Mouse (Mus musculus): ENCODE data around the gene L2hgdh. TPM values are rescaled to one million over a fixed set of nuclear protein-coding genes. Genes with fewer than 3 reads are reported as not detected.

L2hgdh gene
- polyA plus RNA-seq, 1 experiment, result 6.8 TPM

GRCm38 (mm10) chr12:69688368-69688767 lies 36.3 kb downstream of the L2hgdh start:
- Histone ChIP-seq H3K27ac (ENCODE audit: control insufficient read depth, insufficient read depth, low read depth, low read length, poor library complexity) (no peak overlapping the region), H3K4me3 (replicated peaks; ENCODE audit: control insufficient read depth, low read depth, low read length) (no peak overlapping the region), H3K4me1 (ENCODE audit: control insufficient read depth, insufficient read depth, low read length) (no peaks in the 10 kb centered on the region)
- 32% methylated on average over 2 of the region's 2 CpGs for WGBS
- no peak for TF ChIP-seq POLR2A (IDR thresholded peaks at IDR 0.05; ENCODE audit: borderline replicate concordance, control insufficient read depth, low read depth, low read length)

- no peak overlapping the region for H3K27ac ChIP-seq (ENCODE audit: control insufficient read depth, insufficient read depth, low read depth, low read length, poor library complexity)
- WGBS, result 6% methylated on average over 10 of the region's 10 CpGs
- H3K4me1 ChIP-seq (ENCODE audit: control insufficient read depth, insufficient read depth, low read length), result peaks cover 1% of the 10 kb centered on the region; the same call in 1 of the 2 replicates
- TF ChIP-seq POLR2A (IDR thresholded peaks at IDR 0.05; ENCODE audit: borderline replicate concordance, control insufficient read depth, low read depth, low read length) (no peak), CTCF (IDR thresholded peaks at IDR 0.05; ENCODE audit: control insufficient read depth, insufficient read depth, low read length) (no peak)
- H3K4me3 ChIP-seq (replicated peaks; ENCODE audit: control insufficient read depth, low read depth, low read length), result peak overlapping the region; percentile 4
These were observed 41.1 kb downstream of the L2hgdh start for GRCm38 (mm10) chr12:69683537-69683936.

- H3K4me3 ChIP-seq (replicated peaks; ENCODE audit: control insufficient read depth, low read depth, low read length), result peak overlapping the region; percentile 70
- peaks cover 1% of the 10 kb centered on the region; the same call in 1 of the 2 replicates for H3K4me1 ChIP-seq (ENCODE audit: control insufficient read depth, insufficient read depth, low read length)
- H3K27ac ChIP-seq (ENCODE audit: control insufficient read depth, insufficient read depth, low read depth, low read length, poor library complexity), result peak overlapping the region; percentile 54; the same call in 1 of the 2 replicates
- TF ChIP-seq POLR2A (IDR thresholded peaks at IDR 0.05; ENCODE audit: borderline replicate concordance, control insufficient read depth, low read depth, low read length) (no peak), CTCF (IDR thresholded peaks at IDR 0.05; ENCODE audit: control insufficient read depth, insufficient read depth, low read length) (no peak)
- 17% methylated on average over 14 of the region's 14 CpGs for WGBS
These were observed 41.8 kb downstream of the L2hgdh start for GRCm38 (mm10) chr12:69682788-69683419.

GRCm38 (mm10) chr12:69682065-69682787 lies 42.4 kb downstream of the L2hgdh start:
- Histone ChIP-seq H3K4me1 (ENCODE audit: control insufficient read depth, insufficient read depth, low read length) (peaks cover 1% of the 10 kb centered on the region; the same call in 1 of the 2 replicates), H3K27ac (ENCODE audit: control insufficient read depth, insufficient read depth, low read depth, low read length, poor library complexity) (peak overlapping the region; percentile 100), H3K4me3 (replicated peaks; ENCODE audit: control insufficient read depth, low read depth, low read length) (peak overlapping the region; percentile 96)
- TF ChIP-seq POLR2A (IDR thresholded peaks at IDR 0.05; ENCODE audit: borderline replicate concordance, control insufficient read depth, low read depth, low read length), result peak; percentile 40; the same call in 1 of the 2 replicates
- no peak for TF ChIP-seq CTCF (IDR thresholded peaks at IDR 0.05; ENCODE audit: control insufficient read depth, insufficient read depth, low read length)
- WGBS, result 6% methylated on average over 49 of the region's 54 CpGs

DNA sequence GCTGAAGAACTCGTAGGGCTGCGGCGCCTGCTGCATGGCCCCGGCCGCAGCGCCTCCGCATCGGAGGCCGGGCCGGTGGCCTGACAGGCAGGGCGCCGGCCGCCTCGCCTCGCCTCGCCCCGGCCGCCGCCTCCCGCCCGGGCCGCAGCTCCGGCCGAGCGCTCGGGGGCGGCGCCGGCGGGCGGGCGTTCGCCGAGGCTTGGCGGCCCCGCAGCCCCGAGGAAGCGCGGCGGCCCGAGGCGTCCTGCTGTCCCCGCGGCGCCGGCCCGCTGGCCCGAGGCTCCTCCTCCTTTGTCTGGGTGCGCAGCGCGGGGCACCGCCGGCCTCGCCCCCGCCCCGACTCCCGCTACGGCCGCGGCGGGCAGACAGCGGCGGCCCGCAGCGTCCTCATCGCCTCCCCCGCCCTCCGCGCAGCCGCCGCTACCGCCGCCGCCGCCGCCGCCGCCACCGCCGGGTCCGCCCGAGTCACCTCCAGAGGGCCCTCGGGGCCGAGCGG lies 43.1 kb downstream of the L2hgdh start, which contains the start of gene Sos2:
Gene Sos2 (minus strand): TSS at position 287 of the 496 bp plus-strand sequence.
- TF ChIP-seq CTCF (IDR thresholded peaks at IDR 0.05; ENCODE audit: control insufficient read depth, insufficient read depth, low read length) (no peak), POLR2A (IDR thresholded peaks at IDR 0.05; ENCODE audit: borderline replicate concordance, control insufficient read depth, low read depth, low read length) (peak; percentile 33; the same call in 1 of the 2 replicates)
- 4% methylated on average over 85 of the region's 85 CpGs for WGBS
- peak within 1 kb of the TSS; percentile 100 for H3K27ac ChIP-seq (ENCODE audit: control insufficient read depth, insufficient read depth, low read depth, low read length, poor library complexity)
- H3K4me3 ChIP-seq (replicated peaks; ENCODE audit: control insufficient read depth, low read depth, low read length), result peak within 1 kb of the TSS; percentile 96
- peaks cover 1% of the 10 kb centered on the region; the same call in 1 of the 2 replicates for H3K4me1 ChIP-seq (ENCODE audit: control insufficient read depth, insufficient read depth, low read length)

DNA sequence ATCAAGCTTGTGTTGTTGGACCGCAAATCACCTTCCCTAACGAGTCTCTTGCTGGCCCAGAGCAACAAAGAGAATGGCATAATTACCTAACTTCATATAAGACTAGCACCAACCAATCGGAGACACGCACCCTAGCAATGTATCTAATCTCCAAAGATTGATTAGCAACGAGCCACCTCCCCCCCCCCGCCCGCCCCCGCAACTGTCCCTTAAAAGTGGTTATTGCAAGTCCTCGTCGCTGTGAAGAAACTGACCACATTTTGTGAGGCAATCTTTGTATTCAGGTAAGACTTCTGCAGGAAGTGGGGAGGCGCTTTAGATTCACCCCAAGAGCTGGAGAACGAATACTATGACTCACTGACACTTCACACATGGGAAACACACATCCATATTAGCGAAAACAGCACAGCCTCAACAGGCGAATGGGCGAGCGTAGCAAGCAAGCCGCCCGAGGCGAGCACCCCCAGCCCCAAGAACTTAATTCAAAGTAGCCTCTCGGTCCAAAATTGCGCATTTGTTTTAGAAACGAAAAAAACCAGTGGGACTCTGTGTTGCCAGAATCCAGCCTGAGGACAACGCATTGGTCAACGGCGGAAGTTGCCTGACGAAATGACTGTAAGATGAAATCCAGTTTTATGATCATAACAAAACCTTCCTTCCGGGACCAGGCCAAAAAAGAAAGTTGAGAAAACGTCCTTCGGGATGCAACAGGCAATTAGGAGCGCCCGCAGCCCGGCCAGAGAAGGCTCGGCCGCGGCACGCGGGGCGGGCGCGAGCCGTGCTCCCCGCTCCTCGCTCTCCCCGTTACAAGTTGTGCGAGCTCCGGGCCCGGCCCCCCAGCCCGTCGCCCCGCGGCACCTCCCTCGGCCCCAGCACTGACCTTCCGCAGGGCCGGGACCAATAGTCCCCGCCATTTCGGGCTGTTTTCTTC lies 43.8 kb downstream of the L2hgdh start:
- H3K27ac ChIP-seq (ENCODE audit: control insufficient read depth, insufficient read depth, low read depth, low read length, poor library complexity), result peak overlapping the region; percentile 100
- H3K4me3 ChIP-seq (replicated peaks; ENCODE audit: control insufficient read depth, low read depth, low read length), result peak overlapping the region; percentile 86
- H3K4me1 ChIP-seq (ENCODE audit: control insufficient read depth, insufficient read depth, low read length), result peaks cover 1% of the 10 kb centered on the region; the same call in 1 of the 2 replicates
- WGBS, result under 1% methylated on average over 56 of the region's 56 CpGs
- peak; percentile 6; the same call in 1 of the 2 replicates for TF ChIP-seq POLR2A (IDR thresholded peaks at IDR 0.05; ENCODE audit: borderline replicate concordance, control insufficient read depth, low read depth, low read length)
- TF ChIP-seq CTCF (IDR thresholded peaks at IDR 0.05; ENCODE audit: control insufficient read depth, insufficient read depth, low read length), result no peak

GRCm38 (mm10) chr12:69676157-69676556 lies 48.5 kb downstream of the L2hgdh start:
- TF ChIP-seq CTCF (IDR thresholded peaks at IDR 0.05; ENCODE audit: control insufficient read depth, insufficient read depth, low read length) (no peak), POLR2A (IDR thresholded peaks at IDR 0.05; ENCODE audit: borderline replicate concordance, control insufficient read depth, low read depth, low read length) (no peak)
- no peak overlapping the region for H3K4me3 ChIP-seq (replicated peaks; ENCODE audit: control insufficient read depth, low read depth, low read length)
- no peak overlapping the region for H3K27ac ChIP-seq (ENCODE audit: control insufficient read depth, insufficient read depth, low read depth, low read length, poor library complexity)
- no peaks in the 10 kb centered on the region; the same call in 1 of the 2 replicates for H3K4me1 ChIP-seq (ENCODE audit: control insufficient read depth, insufficient read depth, low read length)
- 82% methylated on average over 4 of the region's 4 CpGs for WGBS

Measured in bone marrow, adult 2 months (tissue).